Mouse (Mus musculus) brain, embryonic 14.5 days (tissue): Measurements from ENCODE around the gene Tsc22d1.

Experiments
- CTCF ChIP-seq: fragments of 200-500 bp; IDR thresholded peaks from 2 replicates; pipeline ENCODE4 v1.5.1; 2012; ENCODE audit warnings: inconsistent platforms, mild to moderate bottlenecking, moderate library complexity, borderline replicate concordance; ENCODE audit not compliant: insufficient read depth, insufficient read length; ENCODE audit errors: extremely low read depth
- POLR2A ChIP-seq: fragments of 200-500 bp; IDR thresholded peaks from 2 replicates; pipeline ENCODE4 v1.6.1; 2012; ENCODE audit warnings: mild to moderate bottlenecking, inconsistent platforms, borderline replicate concordance; ENCODE audit not compliant: poor library complexity, insufficient read depth, insufficient read length, severe bottlenecking; ENCODE audit errors: extremely low read depth

DNA sequence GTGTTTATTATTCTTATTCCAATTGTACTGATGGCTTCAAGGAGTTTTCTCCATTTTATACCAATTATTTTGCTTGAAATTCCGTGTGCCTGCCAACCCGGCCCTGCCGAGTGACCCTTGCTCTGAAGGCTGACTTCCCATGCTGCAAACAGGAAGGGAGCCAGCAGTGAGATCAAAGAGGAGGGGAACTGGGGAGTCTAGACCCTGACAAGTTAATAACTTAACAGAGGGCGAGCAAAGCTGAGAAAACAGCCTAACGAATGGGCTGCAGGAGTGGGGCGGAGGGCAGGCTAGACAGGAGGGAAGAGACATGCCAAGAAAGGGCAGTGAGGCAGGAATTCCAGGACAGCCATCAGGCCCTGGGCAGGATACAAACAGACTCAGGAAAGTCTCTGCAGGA is 122.2 kb downstream of the Tsc22d1 start:
- no peak for TF ChIP-seq CTCF
- TF ChIP-seq POLR2A, result no peak
